Mouse (Mus musculus) C2C12 (cell line): Measurements from ENCODE around the gene Zfp518a.

Source experiments
- CTCF ChIP-seq: IDR thresholded peaks from one replicate; pipeline ENCODE4 v1.5.1; 2011; ENCODE audit not compliant: control insufficient read depth, insufficient read depth, insufficient read length
- MAX ChIP-seq: IDR thresholded peaks from one replicate; pipeline ENCODE4 v1.6.1; 2011; ENCODE audit warnings: mild to moderate bottlenecking, control low read depth

DNA sequence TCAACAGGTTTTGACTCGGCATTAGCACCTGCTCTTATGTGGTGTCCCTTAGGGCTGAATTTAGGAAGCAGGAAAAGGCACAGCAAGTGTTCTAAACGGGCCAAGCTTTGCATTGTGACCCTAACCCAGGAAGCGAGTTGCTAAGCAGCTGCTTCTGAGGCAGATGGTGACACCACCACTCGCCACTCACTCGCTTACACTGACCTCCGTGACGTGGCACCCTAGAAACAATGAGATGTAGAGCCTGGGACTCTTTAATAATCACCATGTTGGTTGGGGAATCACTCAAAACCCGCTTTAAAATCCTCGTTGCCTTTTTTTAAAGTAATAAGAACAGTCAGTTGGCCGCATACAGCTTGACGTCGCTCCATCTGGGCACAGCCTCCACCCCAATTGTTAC, 45.1 kb upstream of the Zfp518a start:
- TF ChIP-seq MAX (no peak), CTCF (no peak)
